Mouse (Mus musculus): ENCODE results near the gene Lrrc46. TPM values are rescaled to one million over a fixed set of nuclear protein-coding genes. Genes with fewer than 3 reads are reported as not detected.

Lrrc46 gene
- polyA plus RNA-seq, 1 experiment: 0.09 TPM

DNA sequence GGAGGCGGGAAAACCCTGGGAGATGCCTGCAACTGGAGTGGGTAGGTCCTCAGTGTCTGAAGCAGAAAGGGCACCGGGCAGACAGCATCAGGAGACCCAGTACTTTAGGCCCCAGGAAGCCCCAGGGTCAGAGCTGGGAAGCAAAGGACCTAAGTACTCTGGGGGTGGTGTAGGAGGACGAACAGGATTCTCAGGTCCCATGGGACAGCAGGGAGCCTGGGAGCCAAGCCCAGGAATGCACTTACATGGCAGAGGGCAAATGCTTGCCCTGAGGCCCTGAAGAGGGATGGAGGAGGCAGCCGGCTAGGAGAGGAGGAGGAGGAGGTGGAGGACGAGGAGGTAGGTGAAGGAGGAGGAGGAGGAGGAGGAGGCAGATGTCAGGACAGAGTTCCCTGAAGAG lies 46.2 kb downstream of the Lrrc46 start:
- WGBS: 65% methylated on average over 5 of the region's 5 CpGs
- H3K4me1 ChIP-seq (ENCODE audit: control insufficient read depth, insufficient read depth, insufficient read length, low read length): peaks cover 11% of the 10 kb centered on the region
- peaks cover 14% of the 10 kb centered on the region for H3K27me3 ChIP-seq (ENCODE audit: control insufficient read depth, insufficient read depth, low read length)
- no peaks in the 10 kb centered on the region for H3K36me3 ChIP-seq (ENCODE audit: control insufficient read depth, insufficient read depth, low read length)
- TF ChIP-seq POLR2A (IDR thresholded peaks at IDR 0.05; ENCODE audit: low read depth, low read length) (no peak), CTCF (IDR thresholded peaks at IDR 0.05; ENCODE audit: extremely low read depth, insufficient read length, insufficient replicate concordance, low read depth, low read length) (no peak)
- no peak overlapping the region for H3K27ac ChIP-seq (ENCODE audit: insufficient read depth, low read depth, low read length)
- H3K4me3 ChIP-seq (ENCODE audit: low read depth, low read length): no peak overlapping the region

DNA sequence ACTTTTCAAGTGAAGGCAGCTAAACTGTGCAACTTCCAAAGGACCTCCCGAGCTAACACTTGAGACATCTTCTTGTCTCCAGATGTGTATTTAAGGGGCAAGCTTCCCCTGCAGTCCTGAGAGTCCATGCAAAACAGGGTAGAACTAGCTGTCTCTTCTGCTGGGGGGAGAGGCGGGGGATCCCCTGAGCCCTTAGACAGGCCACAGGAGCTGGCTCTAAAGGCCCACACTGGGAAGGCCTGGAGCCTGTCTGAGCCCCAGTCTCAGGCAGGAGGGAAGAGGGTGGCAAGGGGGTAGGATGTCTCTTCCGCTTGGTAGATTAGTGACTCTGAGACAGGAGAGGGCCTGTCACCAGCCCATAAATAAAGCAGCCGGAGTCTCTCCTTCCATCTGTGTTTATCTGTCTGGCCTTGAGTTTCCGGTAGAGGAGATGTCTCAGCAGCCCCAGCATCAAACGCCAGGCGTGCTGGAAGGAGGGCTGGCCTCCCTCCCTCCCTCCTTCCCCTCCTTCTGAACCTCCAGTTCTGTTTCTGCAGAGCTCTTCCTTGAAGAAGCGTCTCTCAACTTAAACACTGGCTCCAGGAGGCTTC lies 48.4 kb downstream of the Lrrc46 start:
- TF ChIP-seq CTCF (IDR thresholded peaks at IDR 0.05; ENCODE audit: extremely low read depth, insufficient read length, insufficient replicate concordance, low read depth, low read length) (no peak), POLR2A (IDR thresholded peaks at IDR 0.05; ENCODE audit: low read depth, low read length) (no peak)
- Histone ChIP-seq H3K4me1 (ENCODE audit: control insufficient read depth, insufficient read depth, insufficient read length, low read length) (peaks cover 18% of the 10 kb centered on the region), H3K4me3 (ENCODE audit: low read depth, low read length) (no peak overlapping the region), H3K36me3 (ENCODE audit: control insufficient read depth, insufficient read depth, low read length) (no peaks in the 10 kb centered on the region), H3K27ac (ENCODE audit: insufficient read depth, low read depth, low read length) (peak overlapping the region; percentile 55), H3K27me3 (ENCODE audit: control insufficient read depth, insufficient read depth, low read length) (peaks cover 9% of the 10 kb centered on the region)
- WGBS: 48% methylated on average over 8 of the region's 8 CpGs

GRCm38 (mm10) chr11:96991501-96991900 lies 49.7 kb downstream of the Lrrc46 start:
- 62% methylated on average over 5 of the region's 5 CpGs for WGBS
- Histone ChIP-seq H3K27ac (ENCODE audit: insufficient read depth, low read depth, low read length) (no peak overlapping the region), H3K36me3 (ENCODE audit: control insufficient read depth, insufficient read depth, low read length) (no peaks in the 10 kb centered on the region), H3K27me3 (ENCODE audit: control insufficient read depth, insufficient read depth, low read length) (peaks cover 4% of the 10 kb centered on the region; the same call in 1 of the 2 replicates), H3K4me3 (ENCODE audit: low read depth, low read length) (no peak overlapping the region), H3K4me1 (ENCODE audit: control insufficient read depth, insufficient read depth, insufficient read length, low read length) (peaks cover 11% of the 10 kb centered on the region)
- no peak for TF ChIP-seq CTCF (IDR thresholded peaks at IDR 0.05; ENCODE audit: extremely low read depth, insufficient read length, insufficient replicate concordance, low read depth, low read length)
- no peak for TF ChIP-seq POLR2A (IDR thresholded peaks at IDR 0.05; ENCODE audit: low read depth, low read length)

DNA sequence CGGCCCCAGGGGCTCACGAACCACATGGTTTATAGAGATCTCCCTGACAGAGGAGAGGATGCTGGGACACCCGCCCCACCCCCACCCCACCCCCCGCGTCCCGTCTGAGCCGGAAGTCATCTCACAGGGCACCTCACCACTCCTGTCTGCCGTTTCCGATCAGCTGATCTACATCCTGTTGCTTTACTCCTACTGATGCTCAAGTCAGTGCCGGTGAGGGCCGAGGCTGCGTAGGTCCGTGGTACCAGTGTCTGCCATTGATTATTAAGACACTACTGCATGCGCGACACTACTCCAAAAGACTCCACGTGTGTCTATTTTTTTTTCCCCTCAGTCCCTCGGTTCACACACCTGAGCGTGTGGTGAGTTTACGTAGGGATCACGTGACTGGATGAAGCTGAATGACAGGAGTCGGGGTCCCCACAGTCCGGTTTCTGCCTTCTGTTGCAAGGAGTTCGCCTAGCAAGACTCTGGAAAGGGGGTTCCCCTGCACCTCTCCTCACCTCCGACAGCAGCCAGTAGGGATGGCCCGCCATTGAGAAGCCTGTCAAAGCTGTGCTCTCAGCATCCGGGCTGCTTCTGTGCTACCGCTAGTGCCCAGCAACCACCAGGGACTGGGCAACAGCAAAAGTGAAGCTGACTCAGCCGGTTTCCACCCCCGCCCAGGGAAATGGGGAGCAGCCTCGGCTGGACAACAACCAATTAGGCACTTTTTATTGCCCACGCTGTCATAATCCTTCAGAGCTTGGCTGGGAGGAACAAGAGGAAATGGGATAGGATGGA lies 53.1 kb downstream of the Lrrc46 start:
- TF ChIP-seq POLR2A (IDR thresholded peaks at IDR 0.05; ENCODE audit: low read depth, low read length): no peak; the same call in 1 of the 2 replicates
- TF ChIP-seq CTCF (IDR thresholded peaks at IDR 0.05; ENCODE audit: extremely low read depth, insufficient read length, insufficient replicate concordance, low read depth, low read length): no peak
- WGBS: 6% methylated on average over 31 of the region's 31 CpGs
- H3K36me3 ChIP-seq (ENCODE audit: control insufficient read depth, insufficient read depth, low read length): no peaks in the 10 kb centered on the region
- H3K27ac ChIP-seq (ENCODE audit: insufficient read depth, low read depth, low read length): peak overlapping the region; percentile 70
- H3K27me3 ChIP-seq (ENCODE audit: control insufficient read depth, insufficient read depth, low read length): no peaks in the 10 kb centered on the region; the same call in 1 of the 2 replicates
- H3K4me1 ChIP-seq (ENCODE audit: control insufficient read depth, insufficient read depth, insufficient read length, low read length): peaks cover 11% of the 10 kb centered on the region
- H3K4me3 ChIP-seq (ENCODE audit: low read depth, low read length): peak overlapping the region; percentile 41

- H3K4me1 ChIP-seq (ENCODE audit: control insufficient read depth, insufficient read depth, insufficient read length, low read length): peaks cover 12% of the 10 kb centered on the region
- H3K27me3 ChIP-seq (ENCODE audit: control insufficient read depth, insufficient read depth, low read length): no peaks in the 10 kb centered on the region
- H3K4me3 ChIP-seq (ENCODE audit: low read depth, low read length): no peak overlapping the region
- WGBS: 55% methylated on average over 3 of the region's 3 CpGs
- no peaks in the 10 kb centered on the region for H3K36me3 ChIP-seq (ENCODE audit: control insufficient read depth, insufficient read depth, low read length)
- TF ChIP-seq CTCF (IDR thresholded peaks at IDR 0.05; ENCODE audit: extremely low read depth, insufficient read length, insufficient replicate concordance, low read depth, low read length): no peak
- TF ChIP-seq POLR2A (IDR thresholded peaks at IDR 0.05; ENCODE audit: low read depth, low read length): no peak
- no peak overlapping the region for H3K27ac ChIP-seq (ENCODE audit: insufficient read depth, low read depth, low read length)
These were observed 54.7 kb downstream of the Lrrc46 start for GRCm38 (mm10) chr11:96986463-96986862.

DNA sequence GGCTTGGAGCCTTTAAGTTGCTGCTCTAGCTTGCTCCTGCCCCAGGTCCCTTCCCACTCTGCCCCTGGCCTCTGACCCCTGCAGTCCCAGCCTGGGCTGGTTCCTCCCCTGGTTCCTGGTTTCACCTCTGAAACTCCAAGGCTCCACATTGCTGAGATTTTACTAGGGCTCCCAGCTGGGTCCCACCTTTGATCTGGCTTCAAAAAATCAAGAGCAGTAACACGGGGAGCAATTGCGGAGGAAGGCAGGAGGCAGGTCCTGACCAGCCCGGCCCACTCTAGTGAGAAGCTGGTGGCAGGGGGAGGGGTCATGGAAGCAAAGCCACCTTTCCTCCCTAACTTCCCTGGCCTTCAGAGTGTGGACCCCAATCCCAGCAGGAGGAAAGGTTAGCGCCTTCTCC lies 56.3 kb downstream of the Lrrc46 start:
- WGBS: 41% methylated on average over 4 of the region's 4 CpGs
- Histone ChIP-seq H3K36me3 (ENCODE audit: control insufficient read depth, insufficient read depth, low read length) (no peaks in the 10 kb centered on the region), H3K4me1 (ENCODE audit: control insufficient read depth, insufficient read depth, insufficient read length, low read length) (peaks cover 12% of the 10 kb centered on the region), H3K4me3 (ENCODE audit: low read depth, low read length) (no peak overlapping the region), H3K27ac (ENCODE audit: insufficient read depth, low read depth, low read length) (no peak overlapping the region), H3K27me3 (ENCODE audit: control insufficient read depth, insufficient read depth, low read length) (no peaks in the 10 kb centered on the region)
- TF ChIP-seq CTCF (IDR thresholded peaks at IDR 0.05; ENCODE audit: extremely low read depth, insufficient read length, insufficient replicate concordance, low read depth, low read length): no peak
- no peak for TF ChIP-seq POLR2A (IDR thresholded peaks at IDR 0.05; ENCODE audit: low read depth, low read length)

Other genes starting within 250 kb of the Lrrc46 start
- 36.1 and 87.5 TPM in 2 replicates for gene Nfe2l1, start 211.4 kb downstream of the Lrrc46 start, polyA plus RNA-seq (2012; rRNA removed)
- 4.7 and 9.5 TPM in 2 replicates for gene Copz2, start 191.5 kb downstream of the Lrrc46 start, polyA plus RNA-seq (2012; rRNA removed)
- gene Cdk5rap3, start 124.9 kb downstream of the Lrrc46 start, polyA plus RNA-seq (2012; rRNA removed): 23.2 and 33.1 TPM in 2 replicates
- gene Prr15l, start 113.3 kb downstream of the Lrrc46 start, polyA plus RNA-seq (2012; rRNA removed): 56.6 and 137 TPM in 2 replicates
- 28.4 and 44.6 TPM in 2 replicates for gene Pnpo, start 97.4 kb downstream of the Lrrc46 start, polyA plus RNA-seq (2012; rRNA removed)
- gene Sp2, start 58.4 kb downstream of the Lrrc46 start, polyA plus RNA-seq (2012; rRNA removed): 11.0 and 20.1 TPM in 2 replicates
- gene Sp6, start 28.0 kb downstream of the Lrrc46 start, polyA plus RNA-seq (2012; rRNA removed): 0.13 and 0.22 TPM in 2 replicates
- 23.7 and 50.0 TPM in 2 replicates for gene Scrn2, start 11.5 kb downstream of the Lrrc46 start, polyA plus RNA-seq (2012; rRNA removed)
- 32.2 and 59.3 TPM in 2 replicates for gene Mrpl10, start 153 bp upstream of the Lrrc46 start, polyA plus RNA-seq (2012; rRNA removed)
- gene Osbpl7, start 9.2 kb upstream of the Lrrc46 start, polyA plus RNA-seq (2012; rRNA removed): 12.1 and 21.3 TPM in 2 replicates
- 1.0 and 2.3 TPM in 2 replicates for gene Tbx21, start 73.9 kb upstream of the Lrrc46 start, polyA plus RNA-seq (2012; rRNA removed)
- 7.5 and 11.4 TPM in 2 replicates for gene Tbkbp1, start 110.1 kb upstream of the Lrrc46 start, polyA plus RNA-seq (2012; rRNA removed)
- gene Kpnb1, start 146.5 kb upstream of the Lrrc46 start, polyA plus RNA-seq (2012; rRNA removed): 7.5 and 13.5 TPM in 2 replicates
- 16.2 and 27.3 TPM in 2 replicates for gene Npepps, start 239.2 kb upstream of the Lrrc46 start, polyA plus RNA-seq (2012; rRNA removed)

Measured in small intestine, adult 2 months (tissue).